8 mouse cellular contexts compared by ENCODE assay signal in the genomic region with DNA sequence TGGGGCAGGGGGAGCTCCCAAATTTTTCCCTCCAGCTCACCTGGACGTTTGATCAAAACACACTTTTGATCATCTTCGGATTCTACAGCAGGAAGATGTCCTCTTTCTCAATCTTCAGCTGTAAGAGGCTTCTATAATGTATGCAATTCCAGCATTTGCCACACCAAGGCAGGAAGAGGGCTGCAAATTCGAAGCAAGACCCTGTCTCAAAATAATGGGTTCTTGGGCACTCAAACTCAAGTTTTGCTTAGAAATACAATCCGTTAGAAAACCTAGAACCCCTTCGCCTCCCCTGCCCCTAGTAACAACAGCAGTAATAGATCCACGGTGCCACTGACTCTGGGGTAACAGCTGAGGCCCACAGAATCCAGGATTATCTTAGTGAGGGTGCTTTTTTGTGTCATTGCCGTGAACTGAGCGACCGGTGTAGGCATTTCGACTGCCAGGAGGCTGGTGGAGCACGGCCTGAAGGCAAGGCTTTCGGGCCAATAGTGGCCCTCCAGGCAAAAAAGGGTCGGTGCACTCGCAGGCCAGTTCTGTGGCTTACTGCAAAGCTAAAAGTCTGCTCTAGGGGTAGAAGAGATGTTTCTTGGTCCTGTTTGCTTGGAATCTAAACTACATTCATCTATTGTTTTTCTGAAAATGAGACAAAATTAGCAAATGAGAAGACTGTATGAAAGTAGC. TPM values are rescaled to one million over a fixed set of nuclear protein-coding genes. Genes with fewer than 3 reads are reported as not detected.
A peak's percentile ranks its signal among the peaks of the same experiment; 100 is the strongest.
DNase-seq lines count a peak whose midpoint lies in the region; ATAC-seq and TF ChIP-seq lines count a peak whose summit lies in the region.

No protein-coding gene starts in this region.

- peak overlapping the region; percentile 31 for H3K27ac ChIP-seq in MEL (ENCODE audit: control insufficient read depth, low read depth, low read length)
- H3K27ac ChIP-seq in hindbrain, embryonic 14.5 days: no peak overlapping the region
- no peak overlapping the region for H3K27ac ChIP-seq in midbrain, embryonic 13.5 days

- no peaks in the 10 kb centered on the region for H3K9me3 ChIP-seq in MEL (replicated peaks; ENCODE audit: insufficient read depth, low read length)
- no peaks in the 10 kb centered on the region for H3K9me3 ChIP-seq in hindbrain, embryonic 14.5 days (ENCODE audit: control insufficient read depth, low read length)
- no peaks in the 10 kb centered on the region for H3K9me3 ChIP-seq in midbrain, embryonic 13.5 days

- no peak for ATAC-seq in hindbrain, embryonic 14.5 days (ENCODE audit: low FRiP score)
- ATAC-seq in midbrain, embryonic 13.5 days: 0 out of 2 replicates have a peak, but pooled peaks have one; percentile 48

- peak overlapping the region; percentile 57 to 66 for H3K4me3 ChIP-seq in MEL (ENCODE audit: control insufficient read depth in 1 of 2, insufficient read depth in 1 of 2, low read depth in 2 of 2, low read length in 2 of 2)
- peak overlapping the region; percentile 4 for H3K4me3 ChIP-seq in hindbrain, embryonic 14.5 days (replicated peaks; ENCODE audit: low read length)
- peak overlapping the region; percentile 24 for H3K4me3 ChIP-seq in midbrain, embryonic 13.5 days (replicated peaks)

- peak; percentile 50 for DNase-seq in heart, adult 11 months
- DNase-seq in heart, postnatal 4 days: no peak
- peak; percentile 79 for DNase-seq in MEL (ENCODE audit: low read depth, low spot score)
- no peak for DNase-seq in hindbrain, embryonic 14.5 days (ENCODE audit: low spot score)
- DNase-seq in right cerebral cortex, adult 2 months (ENCODE audit: low spot score in 2 of 2): no peak
- DNase-seq in gastrocnemius, adult 8-10 months (ENCODE audit: low spot score in 2 of 2): no peak
- no peak for DNase-seq in layer of hippocampus, adult 8-10 months (ENCODE audit: low spot score in 2 of 2)

- peak overlapping the region; percentile 64 for H3K9ac ChIP-seq in MEL (ENCODE audit: control insufficient read depth, low read depth, low read length, poor library complexity, severe bottlenecking)
- no peak overlapping the region for H3K9ac ChIP-seq in hindbrain, embryonic 14.5 days
- H3K9ac ChIP-seq in midbrain, embryonic 13.5 days (replicated peaks): no peak overlapping the region; the same call in 1 of the 2 replicates

- no peak for TF ChIP-seq CTCF in MEL (IDR thresholded peaks at IDR 0.05 in 2 of 3, conservative IDR thresholded peaks at IDR 0.05 in 1 of 3; ENCODE audit: control insufficient read depth in 1 of 3, insufficient read depth in 1 of 3, low read depth in 2 of 3, low read length in 3 of 3, poor library complexity in 1 of 3, severe bottlenecking in 1 of 3)

- 6% methylated on average over 14 of the region's 14 CpGs for WGBS in hindbrain, embryonic 14.5 days
- 6% methylated on average over 14 of the region's 14 CpGs for WGBS in midbrain, embryonic 13.5 days

- peaks cover 0 to 10% of the 10 kb centered on the region in 2 experiments; a peak in 1 of 4 replicates for H3K4me1 ChIP-seq in MEL (ENCODE audit: control insufficient read depth in 1 of 2, insufficient read depth in 2 of 2, low read length in 2 of 2)
- 0 out of 2 replicates have a peak, but pooled peaks cover 7% of the 10 kb centered on the region for H3K4me1 ChIP-seq in hindbrain, embryonic 14.5 days (replicated peaks; ENCODE audit: control insufficient read depth, insufficient read depth, low read length)
- H3K4me1 ChIP-seq in midbrain, embryonic 13.5 days (replicated peaks): peaks cover 12% of the 10 kb centered on the region

- no peak for TF ChIP-seq POLR2A in MEL (IDR thresholded peaks at IDR 0.05; ENCODE audit: control insufficient read depth in 1 of 2, insufficient read depth in 1 of 2, low read depth in 1 of 2, low read length in 2 of 2, poor library complexity in 1 of 2)

- TF ChIP-seq RAD21 in MEL (IDR thresholded peaks at IDR 0.05; ENCODE audit: low read depth, low read length): no peak

- H3K79me2 ChIP-seq in MEL (ENCODE audit: control insufficient read depth, insufficient read depth, low read length, poor library complexity): no peaks in the 10 kb centered on the region

- TF ChIP-seq EP300 in MEL (IDR thresholded peaks at IDR 0.05; ENCODE audit: low read depth in 1 of 2, low read length in 2 of 2): no peak

- peak overlapping the region; percentile 38 for H3K4me2 ChIP-seq in hindbrain, embryonic 14.5 days (replicated peaks)
- peak overlapping the region; percentile 41 for H3K4me2 ChIP-seq in midbrain, embryonic 13.5 days (replicated peaks)

- no peaks in the 10 kb centered on the region for H3K27me3 ChIP-seq in MEL (ENCODE audit: control insufficient read depth in 1 of 2, insufficient read depth in 2 of 2, low read length in 2 of 2)
- H3K27me3 ChIP-seq in hindbrain, embryonic 14.5 days (ENCODE audit: control insufficient read depth, insufficient read depth, low read length): 0 out of 2 replicates have a peak, but pooled peaks cover 13% of the 10 kb centered on the region
- H3K27me3 ChIP-seq in midbrain, embryonic 13.5 days: peaks cover 20% of the 10 kb centered on the region

- peaks cover 0 to 12% of the 10 kb centered on the region in 2 experiments; a peak in 2 of 4 replicates for H3K36me3 ChIP-seq in MEL (ENCODE audit: control insufficient read depth in 1 of 2, insufficient read depth in 2 of 2, low read length in 2 of 2)
- H3K36me3 ChIP-seq in hindbrain, embryonic 14.5 days (replicated peaks; ENCODE audit: control insufficient read depth, insufficient read depth): no peaks in the 10 kb centered on the region
- no peaks in the 10 kb centered on the region for H3K36me3 ChIP-seq in midbrain, embryonic 13.5 days

TF ChIP-seq in MEL, 35 proteins besides CTCF, POLR2A, EP300 and RAD21 (continues in another document):
- TF ChIP-seq CHD2 (IDR thresholded peaks at IDR 0.05; ENCODE audit: low read length): no peak
- no peak for TF ChIP-seq MEF2A (IDR thresholded peaks at IDR 0.05; ENCODE audit: extremely low read depth, insufficient replicate concordance, low read depth, low read length, poor library complexity, severe bottlenecking)
- TF ChIP-seq UBTF (IDR thresholded peaks at IDR 0.05; ENCODE audit: borderline replicate concordance, insufficient read depth, low read depth, low read length): peak; percentile 69; the same call in 1 of the 2 replicates
- TF ChIP-seq CHD1 (IDR thresholded peaks at IDR 0.05; ENCODE audit: low read depth, low read length): no peak
- TF ChIP-seq ETS1 (IDR thresholded peaks at IDR 0.05; ENCODE audit: low read depth, low read length): no peak
- TF ChIP-seq E2F4 (IDR thresholded peaks at IDR 0.05; ENCODE audit: borderline replicate concordance, low read depth, low read length): no peak

RNA-seq across cellular contexts. Expression of a gene that starts 17.1 kb away (rescaled TPM):
- not detected for total RNA-seq in heart, postnatal 4 days (2021)
- total RNA-seq in MEL (2012; rRNA removed): not detected in 2 replicates
- polyA plus RNA-seq in MEL (2012; ENCODE audit: insufficient read depth in 1 of 2, insufficient read length in 2 of 2, low read depth in 1 of 2, low replicate concordance in 2 of 2, missing spikeins in 1 of 2): not detected
- polyA plus RNA-seq in hindbrain, embryonic 14.5 days (2014; fragmentation: Nextera tagmentation; extraction: Ambion mirVana): 0.21 TPM in 1 of 2 replicates, not detected in the other
- polyA plus RNA-seq in midbrain, embryonic 13.5 days (2015; fragmentation: Nextera tagmentation; extraction: Ambion mirVana): 0.13 TPM in 2 replicates
- total RNA-seq in gastrocnemius, adult 8-10 months (2022): not detected
- total RNA-seq in layer of hippocampus, adult 8-10 months (2022): 1 to 10 TPM in 2 of 4 experiments, under 1 TPM in 2; 0.80 to 1.9 (median 1.1) TPM

RNA-seq across cellular contexts. Expression of a gene that starts 25.0 kb away (rescaled TPM):
- 1,000 to 10,000 TPM; 1,227 to 1,327 TPM for total RNA-seq in heart, postnatal 4 days (2021)
- 5,750 and 5,753 TPM in 2 replicates for total RNA-seq in MEL (2012; rRNA removed)
- polyA plus RNA-seq in MEL (2012; ENCODE audit: insufficient read depth in 1 of 2, insufficient read length in 2 of 2, low read depth in 1 of 2, low replicate concordance in 2 of 2, missing spikeins in 1 of 2): 1 to 10 TPM in 1 of 2 experiments, not detected in 1; 9.9 TPM
- polyA plus RNA-seq in hindbrain, embryonic 14.5 days (2014; fragmentation: Nextera tagmentation; extraction: Ambion mirVana): 3.2 and 3.3 TPM in 2 replicates
- polyA plus RNA-seq in midbrain, embryonic 13.5 days (2015; fragmentation: Nextera tagmentation; extraction: Ambion mirVana): 6.4 and 7.4 TPM in 2 replicates
- total RNA-seq in gastrocnemius, adult 8-10 months (2022): 100 to 1,000 TPM; 131 to 174 (median 160) TPM
- 100 to 1,000 TPM; 236 to 302 (median 261) TPM for total RNA-seq in layer of hippocampus, adult 8-10 months (2022)

RNA-seq across cellular contexts. Expression of a gene that starts 27.9 kb away (rescaled TPM):
- 100 to 1,000 TPM; 480 to 499 TPM for total RNA-seq in heart, postnatal 4 days (2021)
- 939 and 1,000 TPM in 2 replicates for total RNA-seq in MEL (2012; rRNA removed)
- 10 to 100 TPM in 1 of 2 experiments, not detected in 1; 64.3 TPM for polyA plus RNA-seq in MEL (2012; ENCODE audit: insufficient read depth in 1 of 2, insufficient read length in 2 of 2, low read depth in 1 of 2, low replicate concordance in 2 of 2, missing spikeins in 1 of 2)
- polyA plus RNA-seq in hindbrain, embryonic 14.5 days (2014; fragmentation: Nextera tagmentation; extraction: Ambion mirVana): 0.81 and 3.3 TPM in 2 replicates
- polyA plus RNA-seq in midbrain, embryonic 13.5 days (2015; fragmentation: Nextera tagmentation; extraction: Ambion mirVana): 1.3 and 3.0 TPM in 2 replicates
- 1 to 10 TPM in 1 of 4 experiments, not detected in 3; 1.5 TPM for total RNA-seq in gastrocnemius, adult 8-10 months (2022)
- total RNA-seq in layer of hippocampus, adult 8-10 months (2022): 1 to 10 TPM in 3 of 4 experiments, not detected in 1; 1.6 to 6.5 (median 1.8) TPM

RNA-seq across cellular contexts. Expression of a gene that starts 29.4 kb away (rescaled TPM):
- total RNA-seq in heart, postnatal 4 days (2021): 100 to 1,000 TPM; 165 to 172 TPM
- total RNA-seq in MEL (2012; rRNA removed): 441 and 728 TPM in 2 replicates
- polyA plus RNA-seq in MEL (2012; ENCODE audit: insufficient read depth in 1 of 2, insufficient read length in 2 of 2, low read depth in 1 of 2, low replicate concordance in 2 of 2, missing spikeins in 1 of 2): 1 to 10 TPM in 1 of 2 experiments, not detected in 1; 5.2 TPM
- polyA plus RNA-seq in hindbrain, embryonic 14.5 days (2014; fragmentation: Nextera tagmentation; extraction: Ambion mirVana): 1.2 TPM in 1 of 2 replicates, not detected in the other
- polyA plus RNA-seq in midbrain, embryonic 13.5 days (2015; fragmentation: Nextera tagmentation; extraction: Ambion mirVana): 3.1 and 5.3 TPM in 2 replicates
- 1 to 10 TPM in 1 of 4 experiments, under 1 TPM in 1, not detected in 2; 0.75 to 2.2 TPM for total RNA-seq in gastrocnemius, adult 8-10 months (2022)
- total RNA-seq in layer of hippocampus, adult 8-10 months (2022): 1 to 10 TPM; 1.2 to 3.4 (median 2.2) TPM

RNA-seq across cellular contexts. Expression of a gene that starts 37.4 kb away (rescaled TPM):
- 10 to 100 TPM; 23.5 to 23.8 TPM for total RNA-seq in heart, postnatal 4 days (2021)
- total RNA-seq in MEL (2012; rRNA removed): 275 and 350 TPM in 2 replicates
- under 1 TPM in 1 of 2 experiments, not detected in 1; 0.70 TPM for polyA plus RNA-seq in MEL (2012; ENCODE audit: insufficient read depth in 1 of 2, insufficient read length in 2 of 2, low read depth in 1 of 2, low replicate concordance in 2 of 2, missing spikeins in 1 of 2)
- polyA plus RNA-seq in hindbrain, embryonic 14.5 days (2014; fragmentation: Nextera tagmentation; extraction: Ambion mirVana): 0.22 TPM in 1 of 2 replicates, not detected in the other
- 0.31 and 0.35 TPM in 2 replicates for polyA plus RNA-seq in midbrain, embryonic 13.5 days (2015; fragmentation: Nextera tagmentation; extraction: Ambion mirVana)
- total RNA-seq in gastrocnemius, adult 8-10 months (2022): 1 to 10 TPM in 2 of 4 experiments, under 1 TPM in 2; 0.82 to 1.6 (median 1.2) TPM
- total RNA-seq in layer of hippocampus, adult 8-10 months (2022): under 1 TPM; 0.34 to 0.73 (median 0.61) TPM

Comparison
In these comparisons a context has a peak if more than half of its experiments do, and no peak if none do; other contexts are left out.
1. DNase-seq: peak in heart, adult 11 months (single experiment) and MEL (single experiment); none in heart, postnatal 4 days (single experiment), hindbrain, embryonic 14.5 days (single experiment), right cerebral cortex, adult 2 months (0 of 2), gastrocnemius, adult 8-10 months (0 of 2) and layer of hippocampus, adult 8-10 months (0 of 2).
2. H3K4me3 ChIP-seq: peak in every context shown above with its lines; median percentile 62 in MEL; 24 in midbrain, embryonic 13.5 days; 4 in hindbrain, embryonic 14.5 days.
3. RNA of a gene that starts 25.0 kb away (total RNA-seq): 5,750 to 5,753 TPM in MEL and 1,227 to 1,327 TPM in heart, postnatal 4 days; 236 to 302 TPM in layer of hippocampus, adult 8-10 months and 131 to 174 TPM in gastrocnemius, adult 8-10 months; every median in the first group is over 4 times any median in the second.
4. RNA of a gene that starts 27.9 kb away (total RNA-seq): 939 to 1,000 TPM in MEL and 480 to 499 TPM in heart, postnatal 4 days; 1.6 to 6.5 TPM in layer of hippocampus, adult 8-10 months and 1.5 TPM in gastrocnemius, adult 8-10 months; every median in the first group is over 10 times any median in the second.